Mouse (Mus musculus): ENCODE measurements at regions not wholly inside any gene's neighbourhood (a gene's known extent, or its start where the extent isn't known, plus 50 kb on each side); places are given as distances from the start of the nearest gene placed in this dataset.

DNA sequence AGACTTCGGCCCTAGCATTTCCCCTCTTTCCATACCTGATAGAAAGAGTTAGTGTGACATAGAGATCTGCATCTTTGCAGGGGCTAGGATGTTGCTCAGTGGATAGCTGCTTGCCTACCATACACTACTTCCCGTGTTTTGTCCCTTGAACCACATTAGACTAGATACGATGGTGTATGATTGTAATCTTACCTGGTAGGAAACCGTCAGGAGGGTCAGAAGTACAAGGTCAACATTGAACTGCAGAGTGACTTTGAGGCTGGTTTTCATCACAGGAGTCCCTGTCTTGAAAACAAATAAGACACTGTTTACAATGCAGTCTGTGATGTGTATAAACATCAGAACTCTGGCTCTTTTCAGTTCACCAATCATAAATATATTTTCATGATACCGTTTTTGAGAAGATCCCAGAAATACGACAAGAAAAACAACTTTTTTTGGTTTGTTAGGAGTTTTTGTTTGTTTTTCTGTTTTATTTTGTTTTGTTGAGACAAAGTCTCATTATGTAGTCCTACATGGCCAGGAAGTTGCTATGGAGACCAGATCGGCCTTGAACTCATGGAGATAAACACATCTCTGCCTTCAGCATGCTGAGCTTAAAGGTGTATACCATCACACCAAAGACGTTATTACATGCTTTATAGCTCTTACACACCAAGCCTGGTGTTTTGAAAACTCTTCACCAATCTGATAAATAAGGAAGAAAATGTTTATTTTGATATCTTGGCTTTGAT lies 81.2 kb upstream of the Dpyd start:
- TF ChIP-seq POLR2A (IDR thresholded peaks at IDR 0.05; ENCODE audit: extremely low read depth, insufficient read depth, low read length) (no peak), CTCF (IDR thresholded peaks at IDR 0.05; ENCODE audit: extremely low read depth, insufficient read depth, low read length) (no peak)

Measured in cortical plate, adult 2 months (tissue).